Mouse (Mus musculus): ENCODE results near the gene Tirap. TPM values are rescaled to one million over a fixed set of nuclear protein-coding genes. Genes with fewer than 3 reads are reported as not detected.

The Tirap gene
- polyA plus RNA-seq, 1 experiment: 5.2 TPM

- no peaks in the 10 kb centered on the region for H3K27me3 ChIP-seq (ENCODE audit: control insufficient read depth, insufficient read depth, low read length)
- 88% methylated on average over 3 of the region's 3 CpGs for WGBS
- no peaks in the 10 kb centered on the region for H3K4me1 ChIP-seq (replicated peaks; ENCODE audit: control insufficient read depth, insufficient read depth, low read length)
- H3K27ac ChIP-seq (ENCODE audit: control insufficient read depth, insufficient read depth, low read length): no peak overlapping the region
- no peak overlapping the region for H3K4me3 ChIP-seq (ENCODE audit: control insufficient read depth, insufficient read depth, low read length)
- H3K36me3 ChIP-seq (ENCODE audit: control insufficient read depth, insufficient read depth, low read length): peaks cover 11% of the 10 kb centered on the region
- no peak for DNase-seq
- TF ChIP-seq CTCF (IDR thresholded peaks at IDR 0.05; ENCODE audit: borderline replicate concordance, control insufficient read depth, extremely low read depth, insufficient read depth, low read length, poor library complexity): no peak
- TF ChIP-seq POLR2A (IDR thresholded peaks at IDR 0.05; ENCODE audit: control insufficient read depth, extremely low read depth, insufficient read depth, low read length, poor library complexity): no peak
These were observed 35.9 kb upstream of the Tirap start for GRCm38 (mm10) chr9:35235996-35236395.

- TF ChIP-seq CTCF (IDR thresholded peaks at IDR 0.05; ENCODE audit: borderline replicate concordance, control insufficient read depth, extremely low read depth, insufficient read depth, low read length, poor library complexity) (no peak), POLR2A (IDR thresholded peaks at IDR 0.05; ENCODE audit: control insufficient read depth, extremely low read depth, insufficient read depth, low read length, poor library complexity) (no peak)
- H3K27me3 ChIP-seq (ENCODE audit: control insufficient read depth, insufficient read depth, low read length): no peaks in the 10 kb centered on the region
- peaks cover 2% of the 10 kb centered on the region for H3K36me3 ChIP-seq (ENCODE audit: control insufficient read depth, insufficient read depth, low read length)
- DNase-seq: no peak
- no peak overlapping the region for H3K4me3 ChIP-seq (ENCODE audit: control insufficient read depth, insufficient read depth, low read length)
- H3K4me1 ChIP-seq (replicated peaks; ENCODE audit: control insufficient read depth, insufficient read depth, low read length): no peaks in the 10 kb centered on the region
- WGBS: 98% methylated on average over 3 of the region's 3 CpGs
- H3K27ac ChIP-seq (ENCODE audit: control insufficient read depth, insufficient read depth, low read length): no peak overlapping the region
These were observed 28.6 kb upstream of the Tirap start for GRCm38 (mm10) chr9:35228671-35229070.

DNA sequence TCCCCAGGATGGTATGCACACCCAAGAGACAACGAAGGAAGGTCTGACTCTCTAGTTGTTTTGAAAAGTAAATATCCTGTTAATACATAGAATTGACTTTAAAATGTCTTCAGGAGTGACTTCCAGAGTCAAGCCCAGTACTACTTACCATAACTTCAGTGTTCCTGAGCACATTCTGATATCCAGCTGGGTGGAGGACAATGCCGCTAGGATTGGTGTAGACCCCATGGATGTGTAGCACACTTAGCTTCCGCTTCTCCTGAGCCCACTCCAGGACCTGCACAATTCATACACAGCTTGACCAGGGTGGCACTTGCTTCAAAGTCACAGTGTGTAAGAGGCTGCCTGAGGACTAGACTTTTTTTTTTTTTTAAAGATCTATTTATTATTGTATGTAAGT lies 23.4 kb upstream of the Tirap start:
- no peak for DNase-seq
- peaks cover 19% of the 10 kb centered on the region for H3K36me3 ChIP-seq (ENCODE audit: control insufficient read depth, insufficient read depth, low read length)
- no peaks in the 10 kb centered on the region for H3K4me1 ChIP-seq (replicated peaks; ENCODE audit: control insufficient read depth, insufficient read depth, low read length)
- H3K27ac ChIP-seq (ENCODE audit: control insufficient read depth, insufficient read depth, low read length): no peak overlapping the region
- H3K4me3 ChIP-seq (ENCODE audit: control insufficient read depth, insufficient read depth, low read length): no peak overlapping the region
- 97% methylated on average over 3 of the region's 3 CpGs for WGBS
- H3K27me3 ChIP-seq (ENCODE audit: control insufficient read depth, insufficient read depth, low read length): no peaks in the 10 kb centered on the region
- no peak for TF ChIP-seq POLR2A (IDR thresholded peaks at IDR 0.05; ENCODE audit: control insufficient read depth, extremely low read depth, insufficient read depth, low read length, poor library complexity)
- no peak for TF ChIP-seq CTCF (IDR thresholded peaks at IDR 0.05; ENCODE audit: borderline replicate concordance, control insufficient read depth, extremely low read depth, insufficient read depth, low read length, poor library complexity)

DNA sequence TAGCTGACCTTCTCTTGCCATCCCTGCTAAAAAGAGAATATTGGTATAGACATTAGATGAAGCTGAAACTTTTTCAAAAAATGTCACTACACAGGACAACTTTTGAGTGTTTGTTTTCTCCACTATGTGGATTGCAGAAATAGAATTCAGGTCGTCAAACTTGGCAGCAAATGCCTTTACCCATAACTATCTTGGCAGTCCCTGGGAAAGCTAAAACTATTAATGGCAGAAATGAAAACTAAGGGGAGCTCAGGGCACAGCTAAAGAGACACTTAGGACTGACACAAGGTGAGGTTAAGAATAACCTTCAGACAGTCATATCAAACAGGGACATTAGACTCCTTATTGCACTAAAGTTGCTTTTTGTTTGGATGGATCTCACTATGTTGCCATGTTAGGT lies 17.9 kb upstream of the Tirap start:
- Histone ChIP-seq H3K27ac (ENCODE audit: control insufficient read depth, insufficient read depth, low read length) (no peak overlapping the region), H3K27me3 (ENCODE audit: control insufficient read depth, insufficient read depth, low read length) (no peaks in the 10 kb centered on the region), H3K4me3 (ENCODE audit: control insufficient read depth, insufficient read depth, low read length) (no peak overlapping the region), H3K36me3 (ENCODE audit: control insufficient read depth, insufficient read depth, low read length) (peaks cover 58% of the 10 kb centered on the region), H3K4me1 (replicated peaks; ENCODE audit: control insufficient read depth, insufficient read depth, low read length) (no peaks in the 10 kb centered on the region)
- TF ChIP-seq POLR2A (IDR thresholded peaks at IDR 0.05; ENCODE audit: control insufficient read depth, extremely low read depth, insufficient read depth, low read length, poor library complexity): no peak
- no peak for TF ChIP-seq CTCF (IDR thresholded peaks at IDR 0.05; ENCODE audit: borderline replicate concordance, control insufficient read depth, extremely low read depth, insufficient read depth, low read length, poor library complexity)
- 82% methylated on average over 1 of the region's 1 CpGs for WGBS
- DNase-seq: no peak

- DNase-seq: no peak
- peak overlapping the region; percentile 82 for H3K4me3 ChIP-seq (ENCODE audit: control insufficient read depth, insufficient read depth, low read length)
- 34% methylated on average over 26 of the region's 26 CpGs for WGBS
These were observed 11.8 kb upstream of the Tirap start for GRCm38 (mm10) chr9:35211573-35212511.

GRCm38 (mm10) chr9:35210542-35211474 lies 10.7 kb upstream of the Tirap start, which contains the start of gene Foxred1:
Gene Foxred1, minus strand, starts transcription at chr9:35211055.
- TF ChIP-seq POLR2A (IDR thresholded peaks at IDR 0.05; ENCODE audit: control insufficient read depth, extremely low read depth, insufficient read depth, low read length, poor library complexity) (peak; percentile 96), CTCF (IDR thresholded peaks at IDR 0.05; ENCODE audit: borderline replicate concordance, control insufficient read depth, extremely low read depth, insufficient read depth, low read length, poor library complexity) (no peak)
- Histone ChIP-seq H3K27ac (ENCODE audit: control insufficient read depth, insufficient read depth, low read length) (peak within 1 kb of the TSS; percentile 52; the same call in 1 of the 2 replicates), H3K4me3 (ENCODE audit: control insufficient read depth, insufficient read depth, low read length) (peak within 1 kb of the TSS; percentile 82), H3K27me3 (ENCODE audit: control insufficient read depth, insufficient read depth, low read length) (no peaks in the 10 kb centered on the region), H3K4me1 (replicated peaks; ENCODE audit: control insufficient read depth, insufficient read depth, low read length) (peaks cover 3% of the 10 kb centered on the region), H3K36me3 (ENCODE audit: control insufficient read depth, insufficient read depth, low read length) (peaks cover 36% of the 10 kb centered on the region)
- WGBS: under 1% methylated on average over 72 of the region's 72 CpGs
- peak; percentile 99 for DNase-seq

More at GRCm38 (mm10) chr9:35211573-35212511, 11.8 kb upstream of the Tirap start:
- Histone ChIP-seq H3K4me1 (replicated peaks; ENCODE audit: control insufficient read depth, insufficient read depth, low read length) (peaks cover 3% of the 10 kb centered on the region), H3K27ac (ENCODE audit: control insufficient read depth, insufficient read depth, low read length) (peak overlapping the region; percentile 35; the same call in 1 of the 2 replicates), H3K27me3 (ENCODE audit: control insufficient read depth, insufficient read depth, low read length) (no peaks in the 10 kb centered on the region), H3K36me3 (ENCODE audit: control insufficient read depth, insufficient read depth, low read length) (peaks cover 37% of the 10 kb centered on the region)
- TF ChIP-seq CTCF (IDR thresholded peaks at IDR 0.05; ENCODE audit: borderline replicate concordance, control insufficient read depth, extremely low read depth, insufficient read depth, low read length, poor library complexity) (no peak), POLR2A (IDR thresholded peaks at IDR 0.05; ENCODE audit: control insufficient read depth, extremely low read depth, insufficient read depth, low read length, poor library complexity) (no peak)

Measured in thymus, adult 2 months (tissue).